Mouse (Mus musculus): Measurements from ENCODE around the gene Kalrn. TPM values are rescaled to one million over a fixed set of nuclear protein-coding genes. Genes with fewer than 3 reads are reported as not detected.

Gene Kalrn
- total and polyA plus RNA-seq, 2 experiments from 2014 or later: 19.4 to 44.5 TPM

DNA sequence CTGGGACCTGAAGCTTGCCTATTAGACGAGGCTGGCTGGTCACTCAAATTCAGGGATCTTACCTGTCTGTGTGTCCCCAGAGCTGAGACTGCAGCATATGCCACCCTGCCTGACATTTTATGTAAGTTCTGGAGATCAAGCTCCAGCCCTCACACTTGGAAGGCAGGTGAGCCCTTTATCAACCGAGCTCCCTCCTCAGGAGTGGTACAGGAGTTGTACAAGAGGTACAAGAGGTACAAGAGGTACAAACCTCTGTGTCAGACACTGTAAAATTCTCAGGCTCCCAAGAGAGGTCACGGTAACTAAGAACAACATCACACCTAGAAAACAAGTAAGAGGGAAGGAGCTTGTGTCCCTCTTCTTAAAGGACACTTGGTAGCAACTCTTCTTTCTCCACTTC lies 217.8 kb downstream of the Kalrn start:
- Histone ChIP-seq H3K27ac (ENCODE audit: low read depth) (no peak overlapping the region), H3K4me2 (ENCODE audit: low read depth, low read length) (no peak overlapping the region), H3K9me3 (replicated peaks; ENCODE audit: control insufficient read depth, low read length) (no peaks in the 10 kb centered on the region), H3K4me3 (ENCODE audit: low read depth, low read length) (no peak overlapping the region), H3K9ac (replicated peaks; ENCODE audit: low read depth, low read length) (no peak overlapping the region), H3K27me3 (ENCODE audit: control insufficient read depth, insufficient read depth, low read length) (no peaks in the 10 kb centered on the region), H3K4me1 (ENCODE audit: control insufficient read depth, insufficient read depth) (peaks cover 24% of the 10 kb centered on the region), H3K36me3 (replicated peaks; ENCODE audit: control insufficient read depth, insufficient read depth, low read length) (no peaks in the 10 kb centered on the region)
- no peak for TF ChIP-seq CTCF (IDR thresholded peaks at IDR 0.05; ENCODE audit: low read depth)
- TF ChIP-seq EP300 (IDR thresholded peaks at IDR 0.05; ENCODE audit: low read depth): no peak
- ATAC-seq (ENCODE audit: insufficient read depth, low read depth): no peak
- WGBS: 77% methylated on average over 3 of the region's 3 CpGs
- DNase-seq (ENCODE audit: low spot score): no peak

DNA sequence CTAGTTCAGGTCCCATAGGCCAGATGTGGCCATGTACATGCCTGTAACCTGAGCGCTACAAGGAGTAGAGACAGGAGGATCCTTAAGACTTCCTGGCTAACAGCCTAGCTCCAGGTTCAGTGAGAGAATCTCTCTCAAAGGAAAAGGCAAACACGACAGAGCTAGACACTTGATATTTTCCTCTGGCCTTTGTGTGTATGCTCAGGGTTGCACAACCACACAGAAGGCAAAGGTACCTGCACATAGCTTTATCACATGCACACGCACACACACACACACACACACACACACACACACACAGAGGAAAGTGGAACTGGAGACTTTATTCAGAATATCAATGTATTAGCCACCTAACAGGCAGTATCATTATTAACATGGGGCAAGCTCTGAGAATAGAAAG lies 219.3 kb downstream of the Kalrn start:
- Histone ChIP-seq H3K27me3 (ENCODE audit: control insufficient read depth, insufficient read depth, low read length) (no peaks in the 10 kb centered on the region), H3K4me2 (ENCODE audit: low read depth, low read length) (no peak overlapping the region), H3K27ac (ENCODE audit: low read depth) (no peak overlapping the region), H3K4me1 (ENCODE audit: control insufficient read depth, insufficient read depth) (peaks cover 25% of the 10 kb centered on the region), H3K9ac (replicated peaks; ENCODE audit: low read depth, low read length) (no peak overlapping the region), H3K36me3 (replicated peaks; ENCODE audit: control insufficient read depth, insufficient read depth, low read length) (no peaks in the 10 kb centered on the region), H3K4me3 (ENCODE audit: low read depth, low read length) (no peak overlapping the region), H3K9me3 (replicated peaks; ENCODE audit: control insufficient read depth, low read length) (no peaks in the 10 kb centered on the region)
- DNase-seq (ENCODE audit: low spot score) (no peak), ATAC-seq (ENCODE audit: insufficient read depth, low read depth) (no peak)
- WGBS: 80% methylated on average over 3 of the region's 3 CpGs
- TF ChIP-seq EP300 (IDR thresholded peaks at IDR 0.05; ENCODE audit: low read depth) (no peak), CTCF (IDR thresholded peaks at IDR 0.05; ENCODE audit: low read depth) (no peak)

DNA sequence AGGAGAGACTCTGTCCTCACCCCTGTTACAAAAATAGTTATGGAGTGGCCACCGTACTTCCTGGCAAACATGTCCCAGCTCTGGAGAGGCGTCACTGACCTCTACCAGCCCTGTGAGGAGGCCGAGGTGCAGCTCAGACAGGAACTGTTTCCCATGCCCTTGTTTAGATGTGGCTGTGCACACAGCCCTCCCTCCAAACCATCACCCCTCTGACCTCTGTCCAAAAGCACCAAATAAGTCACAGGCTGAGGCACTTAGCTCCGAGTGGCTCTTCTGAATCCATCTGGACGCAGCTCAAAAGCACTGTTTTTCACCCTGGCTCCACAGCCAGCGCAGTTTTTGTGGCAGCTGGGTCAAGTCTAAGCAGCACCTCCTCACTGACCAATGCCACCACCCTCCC lies 220.6 kb downstream of the Kalrn start:
- Histone ChIP-seq H3K27me3 (ENCODE audit: control insufficient read depth, insufficient read depth, low read length) (no peaks in the 10 kb centered on the region), H3K36me3 (replicated peaks; ENCODE audit: control insufficient read depth, insufficient read depth, low read length) (no peaks in the 10 kb centered on the region), H3K9ac (replicated peaks; ENCODE audit: low read depth, low read length) (no peak overlapping the region), H3K27ac (ENCODE audit: low read depth) (peak overlapping the region; percentile 88), H3K4me2 (ENCODE audit: low read depth, low read length) (no peak overlapping the region), H3K4me3 (ENCODE audit: low read depth, low read length) (no peak overlapping the region), H3K9me3 (replicated peaks; ENCODE audit: control insufficient read depth, low read length) (no peaks in the 10 kb centered on the region), H3K4me1 (ENCODE audit: control insufficient read depth, insufficient read depth) (peaks cover 34% of the 10 kb centered on the region)
- WGBS: 31% methylated on average over 6 of the region's 6 CpGs
- peak; percentile 92 for DNase-seq (ENCODE audit: low spot score)
- ATAC-seq (ENCODE audit: insufficient read depth, low read depth): peak; percentile 99
- TF ChIP-seq CTCF (IDR thresholded peaks at IDR 0.05; ENCODE audit: low read depth) (no peak), EP300 (IDR thresholded peaks at IDR 0.05; ENCODE audit: low read depth) (no peak)

DNA sequence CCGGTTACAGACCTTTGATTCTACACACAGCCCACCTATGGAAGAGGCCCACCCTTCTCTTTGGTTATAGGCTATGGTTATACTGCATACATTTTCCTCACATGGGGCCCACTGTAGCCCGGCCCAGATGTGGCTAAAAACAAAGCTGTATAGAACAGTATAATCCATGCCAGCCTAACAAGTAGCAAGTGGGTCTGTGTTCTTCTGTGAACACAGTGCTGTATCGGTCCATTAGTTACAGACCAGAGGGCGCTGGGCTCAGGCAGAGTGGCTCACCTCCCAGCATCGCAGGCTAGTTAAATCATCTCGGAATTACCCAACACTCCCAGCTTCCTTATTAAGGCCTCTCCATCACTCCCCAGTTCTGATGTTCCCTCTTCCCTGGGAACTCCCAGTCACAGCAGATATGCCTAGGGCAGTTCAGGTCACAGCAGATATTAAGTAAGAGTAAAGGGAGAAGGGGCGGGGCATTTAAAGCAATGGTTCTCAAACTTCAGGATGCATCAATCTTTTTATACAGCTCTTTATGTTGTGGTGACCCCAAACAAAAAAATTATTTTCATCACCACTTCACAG lies 221.7 kb downstream of the Kalrn start:
- Histone ChIP-seq H3K4me3 (ENCODE audit: low read depth, low read length) (no peak overlapping the region), H3K9ac (replicated peaks; ENCODE audit: low read depth, low read length) (no peak overlapping the region), H3K27me3 (ENCODE audit: control insufficient read depth, insufficient read depth, low read length) (no peaks in the 10 kb centered on the region), H3K4me1 (ENCODE audit: control insufficient read depth, insufficient read depth) (peaks cover 34% of the 10 kb centered on the region), H3K9me3 (replicated peaks; ENCODE audit: control insufficient read depth, low read length) (no peaks in the 10 kb centered on the region), H3K36me3 (replicated peaks; ENCODE audit: control insufficient read depth, insufficient read depth, low read length) (no peaks in the 10 kb centered on the region), H3K27ac (ENCODE audit: low read depth) (peak overlapping the region; percentile 88), H3K4me2 (ENCODE audit: low read depth, low read length) (no peak overlapping the region)
- no peak for TF ChIP-seq EP300 (IDR thresholded peaks at IDR 0.05; ENCODE audit: low read depth)
- no peak for TF ChIP-seq CTCF (IDR thresholded peaks at IDR 0.05; ENCODE audit: low read depth)
- 78% methylated on average over 7 of the region's 7 CpGs for WGBS
- ATAC-seq (ENCODE audit: insufficient read depth, low read depth): no peak
- DNase-seq (ENCODE audit: low spot score): no peak

DNA sequence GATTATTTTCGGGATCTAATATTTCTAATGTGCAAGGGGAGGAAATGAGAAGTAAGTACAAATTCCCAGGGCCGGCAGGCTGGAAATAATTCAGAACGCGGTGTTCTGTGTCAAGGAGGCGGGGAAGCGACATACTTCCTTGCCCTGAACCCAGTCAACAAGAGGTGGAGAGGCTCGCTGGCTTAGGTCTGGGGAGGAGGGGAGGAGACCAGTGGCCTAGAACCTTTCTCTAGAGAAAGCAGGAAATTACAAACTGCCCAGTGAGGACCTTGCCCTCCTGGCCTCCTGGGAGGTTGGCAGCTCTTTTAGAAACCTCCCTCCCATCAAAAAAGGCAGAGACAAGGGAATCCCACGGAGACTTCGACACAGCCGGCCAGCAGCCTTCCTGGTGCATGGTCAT lies 225.8 kb downstream of the Kalrn start:
- no peak overlapping the region for H3K9ac ChIP-seq (replicated peaks; ENCODE audit: low read depth, low read length)
- no peak overlapping the region for H3K27ac ChIP-seq (ENCODE audit: low read depth)
- ATAC-seq (ENCODE audit: insufficient read depth, low read depth): no peak
- no peak for TF ChIP-seq EP300 (IDR thresholded peaks at IDR 0.05; ENCODE audit: low read depth)
- TF ChIP-seq CTCF (IDR thresholded peaks at IDR 0.05; ENCODE audit: low read depth): no peak
- no peaks in the 10 kb centered on the region for H3K9me3 ChIP-seq (replicated peaks; ENCODE audit: control insufficient read depth, low read length)
- no peaks in the 10 kb centered on the region for H3K27me3 ChIP-seq (ENCODE audit: control insufficient read depth, insufficient read depth, low read length)
- H3K4me3 ChIP-seq (ENCODE audit: low read depth, low read length): no peak overlapping the region
- peaks cover 30% of the 10 kb centered on the region for H3K4me1 ChIP-seq (ENCODE audit: control insufficient read depth, insufficient read depth)
- 54% methylated on average over 10 of the region's 10 CpGs for WGBS
- H3K36me3 ChIP-seq (replicated peaks; ENCODE audit: control insufficient read depth, insufficient read depth, low read length): no peaks in the 10 kb centered on the region
- no peak overlapping the region for H3K4me2 ChIP-seq (ENCODE audit: low read depth, low read length)
- no peak for DNase-seq (ENCODE audit: low spot score)

Measured in heart, postnatal 0 days (tissue).